Mouse (Mus musculus): ENCODE measurements around the gene Kank3. TPM values are rescaled to one million over a fixed set of nuclear protein-coding genes. Genes with fewer than 3 reads are reported as not detected.

Gene Kank3
- 10 to 100 TPM; 54.6 to 61.0 TPM for total RNA-seq (2021)
- 139 and 168 TPM in 2 replicates for polyA plus RNA-seq (2012; rRNA removed)
- long read RNA-seq, transcript Kank3-204 (6 exons, 783 nt) = minor isoform, 5 of 180 reads
- long read RNA-seq, transcript Kank3-201 (11 exons, 2,641 nt) = major isoform, 122 of 180 reads
- long read RNA-seq, partial matches to known transcripts = 23 of 180 reads
- long read RNA-seq, other reads (novel, unspliced or antisense) = 26 of 180 reads

DNA sequence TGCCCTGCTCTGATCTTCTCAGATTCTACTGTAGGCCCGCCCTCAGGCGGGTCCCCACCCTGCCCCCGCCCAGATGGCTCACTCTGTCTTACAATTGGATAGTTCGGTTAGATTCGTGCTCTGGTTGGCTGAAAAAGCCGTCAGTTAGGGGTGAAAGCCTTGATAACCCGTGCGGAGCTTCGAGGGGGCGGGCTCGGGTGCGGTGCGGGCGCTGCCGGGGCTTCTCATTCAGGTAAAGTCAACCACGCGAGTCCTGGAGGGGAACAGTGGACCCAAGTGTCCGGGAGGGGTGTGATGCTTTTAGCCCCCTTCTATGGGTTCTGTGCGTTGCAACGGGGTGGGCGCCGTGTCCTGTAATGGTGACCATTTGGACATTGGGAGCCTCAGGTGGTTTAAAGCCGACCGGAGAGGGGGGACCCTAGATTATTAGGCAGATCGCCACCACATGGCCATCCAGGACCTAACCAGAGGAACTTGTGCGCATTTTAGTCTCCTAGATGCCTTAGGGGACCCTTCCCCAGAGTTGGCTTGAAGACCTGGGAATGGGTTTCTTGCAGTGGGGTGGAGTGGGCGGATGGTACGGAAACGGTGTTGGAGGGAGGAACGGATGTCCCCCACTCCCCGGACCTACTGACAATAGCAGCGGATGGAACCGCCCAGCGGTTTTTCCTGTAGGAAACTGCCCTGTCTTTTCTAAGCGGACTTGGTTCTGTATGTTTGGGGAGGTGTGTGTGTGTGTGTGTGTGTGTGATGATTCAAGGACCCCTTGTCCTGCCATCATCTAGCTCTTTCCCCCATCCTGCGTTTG, at the start of gene Kank3:
TSS of gene Kank3 (plus strand) at position 186 of the 808 bp plus-strand sequence.
- Histone ChIP-seq H3K4me1 (ENCODE audit: control insufficient read depth, insufficient read depth, low read length) (no peaks in the 10 kb centered on the region; the same call in none of the 2 replicates), H3K9ac (ENCODE audit: low read depth, low read length) (peak within 1 kb of the TSS; percentile 82), H3K36me3 (ENCODE audit: control insufficient read depth, insufficient read depth, low read length) (peaks cover 7% of the 10 kb centered on the region; the same call in 1 of the 2 replicates), H3K27me3 (ENCODE audit: control insufficient read depth, insufficient read depth, low read length) (no peaks in the 10 kb centered on the region), H3K27ac (peak within 1 kb of the TSS; percentile 95), H3K4me3 (peak within 1 kb of the TSS; percentile 84), H3K79me2 (replicated peaks; ENCODE audit: control insufficient read depth, insufficient read depth, low read length) (no peaks in the 10 kb centered on the region)
- under 1% methylated on average over 36 of the region's 36 CpGs for WGBS
- intact Hi-C loops (cut with DNase I) = loop anchor here (2.0 kb wide), 1 partner anchor 18 kb away; no protein-coding TSS in a partner anchor
- DNase-seq = peak; percentile 94 to 95
- TF ChIP-seq EP300 (IDR thresholded peaks at IDR 0.05; ENCODE audit: insufficient read depth, low read depth, low read length) (peak; percentile 90; the same call in 1 of the 2 replicates), CTCF (IDR thresholded peaks at IDR 0.05) (no peak), POLR2A (IDR thresholded peaks at IDR 0.05; ENCODE audit: insufficient read depth, low read depth, low read length) (peak; percentile 93)

DNA sequence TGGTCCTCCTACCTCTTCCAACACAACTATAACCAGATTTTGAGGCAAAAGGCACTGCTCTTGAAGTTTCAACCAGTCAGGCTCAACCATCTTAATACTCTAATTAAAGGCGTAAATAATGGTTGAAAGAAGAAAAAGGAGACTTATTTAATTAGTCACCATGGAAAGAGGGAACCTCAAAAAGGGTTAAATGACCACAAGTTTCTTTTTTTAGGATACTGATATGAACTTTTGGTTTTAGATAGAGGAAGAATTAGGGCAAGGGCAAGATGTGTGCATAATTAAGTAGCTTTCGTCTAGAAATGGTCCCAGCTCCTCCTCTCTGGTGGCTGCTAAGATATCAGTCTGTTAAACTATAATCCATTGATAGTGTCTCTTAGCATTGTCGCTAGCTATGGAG, 43.9 kb upstream of the Kank3 start:
- no peaks in the 10 kb centered on the region for H3K4me1 ChIP-seq (ENCODE audit: control insufficient read depth, insufficient read depth, low read length)
- H3K27ac ChIP-seq = no peak overlapping the region
- no peak for DNase-seq
- H3K79me2 ChIP-seq (replicated peaks; ENCODE audit: control insufficient read depth, insufficient read depth, low read length) = no peaks in the 10 kb centered on the region
- no peak overlapping the region for H3K4me3 ChIP-seq
- H3K9ac ChIP-seq (ENCODE audit: low read depth, low read length) = no peak overlapping the region
- no peaks in the 10 kb centered on the region for H3K36me3 ChIP-seq (ENCODE audit: control insufficient read depth, insufficient read depth, low read length)
- no peaks in the 10 kb centered on the region for H3K27me3 ChIP-seq (ENCODE audit: control insufficient read depth, insufficient read depth, low read length)
- WGBS = 58% methylated on average over 3 of the region's 3 CpGs
- TF ChIP-seq CTCF (IDR thresholded peaks at IDR 0.05) (no peak), POLR2A (IDR thresholded peaks at IDR 0.05; ENCODE audit: insufficient read depth, low read depth, low read length) (no peak), EP300 (IDR thresholded peaks at IDR 0.05; ENCODE audit: insufficient read depth, low read depth, low read length) (no peak)
- intact Hi-C loops (cut with DNase I) = no loop called here

DNA sequence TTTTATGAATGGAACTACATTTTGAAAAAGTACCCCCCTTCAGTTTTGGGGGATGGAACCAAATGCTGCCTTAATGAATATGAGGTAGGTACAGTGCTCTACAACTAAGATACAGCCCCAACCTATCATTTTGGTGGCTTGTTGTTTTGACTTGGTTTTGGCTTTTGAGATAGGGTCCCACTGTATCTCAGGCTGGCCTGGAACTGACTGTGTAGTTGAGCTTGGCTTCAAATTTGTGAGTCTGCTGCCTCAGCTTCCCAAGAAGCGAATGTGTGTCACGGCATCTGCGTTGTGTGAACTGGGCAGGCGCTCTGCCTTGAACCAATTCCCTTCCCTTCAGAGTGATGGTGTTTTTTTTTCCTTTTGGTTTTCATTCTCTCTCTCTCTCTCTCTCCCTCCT, 38.7 kb upstream of the Kank3 start:
- intact Hi-C loops (cut with DNase I) = no loop called here
- no peak for DNase-seq
- Histone ChIP-seq H3K79me2 (replicated peaks; ENCODE audit: control insufficient read depth, insufficient read depth, low read length) (no peaks in the 10 kb centered on the region), H3K27ac (no peak overlapping the region), H3K9ac (ENCODE audit: low read depth, low read length) (no peak overlapping the region), H3K4me1 (ENCODE audit: control insufficient read depth, insufficient read depth, low read length) (no peaks in the 10 kb centered on the region), H3K27me3 (ENCODE audit: control insufficient read depth, insufficient read depth, low read length) (no peaks in the 10 kb centered on the region), H3K36me3 (ENCODE audit: control insufficient read depth, insufficient read depth, low read length) (no peaks in the 10 kb centered on the region), H3K4me3 (no peak overlapping the region)
- 94% methylated on average over 4 of the region's 4 CpGs for WGBS
- no peak for TF ChIP-seq CTCF (IDR thresholded peaks at IDR 0.05)
- TF ChIP-seq EP300 (IDR thresholded peaks at IDR 0.05; ENCODE audit: insufficient read depth, low read depth, low read length) = no peak
- no peak for TF ChIP-seq POLR2A (IDR thresholded peaks at IDR 0.05; ENCODE audit: insufficient read depth, low read depth, low read length)

DNA sequence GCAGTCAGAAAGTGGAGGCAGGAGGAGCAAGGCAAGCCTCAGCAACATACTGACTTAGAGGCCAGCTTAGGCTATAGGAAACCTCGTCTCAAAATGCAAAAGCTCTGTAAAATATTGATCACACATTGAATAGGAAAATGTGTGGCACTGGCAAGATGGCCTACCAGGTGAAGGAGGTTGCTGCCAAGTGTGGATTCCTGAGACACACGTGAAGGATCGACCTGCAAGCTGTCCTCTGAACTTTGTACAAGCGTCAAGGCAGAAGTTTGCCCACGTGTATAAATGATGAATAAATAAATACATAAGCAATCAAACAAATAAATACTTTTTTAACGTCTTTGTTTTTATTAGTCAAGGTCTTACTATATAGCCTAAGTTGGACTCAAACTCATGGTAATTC, 36.9 kb upstream of the Kank3 start:
- 78% methylated on average over 6 of the region's 6 CpGs for WGBS
- H3K4me3 ChIP-seq = no peak overlapping the region
- no peak for DNase-seq
- intact Hi-C loops (cut with DNase I) = no loop called here
- no peaks in the 10 kb centered on the region; the same call in 1 of the 2 replicates for H3K36me3 ChIP-seq (ENCODE audit: control insufficient read depth, insufficient read depth, low read length)
- no peak for TF ChIP-seq EP300 (IDR thresholded peaks at IDR 0.05; ENCODE audit: insufficient read depth, low read depth, low read length)
- TF ChIP-seq CTCF (IDR thresholded peaks at IDR 0.05) = no peak
- no peak for TF ChIP-seq POLR2A (IDR thresholded peaks at IDR 0.05; ENCODE audit: insufficient read depth, low read depth, low read length)
- H3K27me3 ChIP-seq (ENCODE audit: control insufficient read depth, insufficient read depth, low read length) = no peaks in the 10 kb centered on the region
- H3K79me2 ChIP-seq (replicated peaks; ENCODE audit: control insufficient read depth, insufficient read depth, low read length) = no peaks in the 10 kb centered on the region
- no peak overlapping the region for H3K27ac ChIP-seq
- H3K9ac ChIP-seq (ENCODE audit: low read depth, low read length) = no peak overlapping the region
- H3K4me1 ChIP-seq (ENCODE audit: control insufficient read depth, insufficient read depth, low read length) = peaks cover under 1% of the 10 kb centered on the region

DNA sequence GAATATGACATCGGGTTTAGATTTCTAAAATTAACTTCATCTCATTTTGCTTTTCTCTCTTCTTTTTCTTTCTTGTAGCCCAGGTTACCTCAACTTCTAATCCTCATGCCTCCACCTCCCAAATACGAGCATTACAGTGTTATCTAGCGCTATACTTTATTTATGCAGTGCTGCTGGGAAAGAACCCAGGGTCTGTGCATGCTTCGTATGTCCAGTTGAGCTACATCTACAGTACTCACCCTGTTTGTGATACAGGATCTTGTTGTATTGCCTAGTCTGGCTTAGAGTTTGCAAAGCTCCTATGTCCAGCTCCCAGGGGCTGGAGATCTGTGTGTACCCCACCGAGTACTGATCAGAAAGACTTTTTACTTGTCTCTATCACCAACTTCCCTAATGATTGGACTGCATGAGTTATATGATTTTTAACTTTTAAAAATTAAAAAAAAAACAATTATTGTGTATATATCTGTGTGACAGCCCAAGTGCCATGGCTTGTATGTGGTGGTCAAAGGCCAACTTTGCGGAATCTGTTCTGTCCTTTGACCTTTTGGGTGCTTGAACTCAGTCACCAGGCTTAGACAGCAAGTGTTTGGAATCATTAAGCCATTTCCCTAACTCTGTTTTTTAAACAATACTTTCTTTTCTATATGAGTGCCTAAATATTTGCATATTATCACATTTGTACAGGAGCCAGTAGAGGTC, 36.3 kb upstream of the Kank3 start:
- no peak overlapping the region for H3K9ac ChIP-seq (ENCODE audit: low read depth, low read length)
- intact Hi-C loops (cut with DNase I) = no loop called here
- H3K27me3 ChIP-seq (ENCODE audit: control insufficient read depth, insufficient read depth, low read length) = no peaks in the 10 kb centered on the region
- H3K27ac ChIP-seq = no peak overlapping the region
- no peaks in the 10 kb centered on the region for H3K79me2 ChIP-seq (replicated peaks; ENCODE audit: control insufficient read depth, insufficient read depth, low read length)
- peaks cover 7% of the 10 kb centered on the region for H3K4me1 ChIP-seq (ENCODE audit: control insufficient read depth, insufficient read depth, low read length)
- no peak overlapping the region for H3K4me3 ChIP-seq
- TF ChIP-seq POLR2A (IDR thresholded peaks at IDR 0.05; ENCODE audit: insufficient read depth, low read depth, low read length) (no peak), EP300 (IDR thresholded peaks at IDR 0.05; ENCODE audit: insufficient read depth, low read depth, low read length) (no peak), CTCF (IDR thresholded peaks at IDR 0.05) (no peak)
- WGBS = 82% methylated on average over 6 of the region's 6 CpGs
- DNase-seq = no peak
- peaks cover 6% of the 10 kb centered on the region for H3K36me3 ChIP-seq (ENCODE audit: control insufficient read depth, insufficient read depth, low read length)

Data from heart, adult 2 months (tissue).